Mouse (Mus musculus) olfactory bulb, adult 2 months (tissue): ENCODE data around the gene Trip6.

ENCODE experiments used
- CTCF ChIP-seq: fragments of 200-500 bp; IDR thresholded peaks from 2 replicates; pipeline ENCODE4 v1.5.1; 2012; ENCODE audit warnings: low read depth, mild to moderate bottlenecking, low read length, moderate library complexity; ENCODE audit not compliant: insufficient read depth
- POLR2A ChIP-seq: fragments of 200-500 bp; IDR thresholded peaks from 2 replicates; pipeline ENCODE4 v1.6.1; 2012; ENCODE audit warnings: mild to moderate bottlenecking, low read depth, low read length, moderate library complexity; ENCODE audit not compliant: insufficient read depth

GRCm38 (mm10) chr5:137297126-137297525 lies 17.1 kb downstream of the Trip6 start:
- no peak for TF ChIP-seq POLR2A
- TF ChIP-seq CTCF: no peak
